20 mouse cellular contexts compared by ENCODE assay signal in genomic region chr4:29074851-29075250, GRCm38 (mm10).
"Had no signal": no experiment of that assay in that cellular context is flagged by ENCODE, and none has a peak within 500 bp of the region (broad histone marks: within the 10 kb centered on the region; RNA-seq: fewer than 3 reads in every experiment).

No protein-coding gene starts in this region.

- H3K36me3 ChIP-seq: lung, embryonic 15.5 days; midbrain, embryonic 10.5 days; midbrain, embryonic 12.5 days; neural tube, embryonic 13.5 days; neural tube, embryonic 15.5 days had no signal

- H3K4me1 ChIP-seq: lung, embryonic 15.5 days; midbrain, embryonic 10.5 days; midbrain, embryonic 12.5 days; neural tube, embryonic 13.5 days; neural tube, embryonic 15.5 days had no signal

- ATAC-seq: lung, postnatal 0 days; midbrain, embryonic 16.5 days had no signal

- H3K27me3 ChIP-seq: lung, embryonic 15.5 days; midbrain, embryonic 12.5 days; neural tube, embryonic 13.5 days; neural tube, embryonic 15.5 days had no signal

- H3K9ac ChIP-seq: lung, embryonic 15.5 days; midbrain, embryonic 12.5 days; neural tube, embryonic 13.5 days; neural tube, embryonic 15.5 days had no signal

- H3K4me2 ChIP-seq: lung, embryonic 15.5 days; midbrain, embryonic 12.5 days; neural tube, embryonic 13.5 days; neural tube, embryonic 15.5 days had no signal

- DNase-seq: lung, adult 2 months; lung, postnatal 14 days; lung, postnatal 4 days; midbrain, embryonic 14.5 days; retina, postnatal 1 day; right cerebral cortex, adult 18-20 months; right cerebral cortex, postnatal 25 days; right cerebral cortex, postnatal 4 days; spleen, adult 18-20 months; thymus, adult 18-20 months; thymus, postnatal 14 days; thymus, postnatal 36 days had no signal

- H3K4me3 ChIP-seq: lung, embryonic 15.5 days; midbrain, embryonic 10.5 days; midbrain, embryonic 12.5 days; myocyte; neural tube, embryonic 13.5 days; neural tube, embryonic 15.5 days had no signal

- H3K9me3 ChIP-seq: lung, embryonic 15.5 days; midbrain, embryonic 10.5 days; midbrain, embryonic 12.5 days; neural tube, embryonic 13.5 days; neural tube, embryonic 15.5 days had no signal

- H3K27ac ChIP-seq: lung, embryonic 15.5 days; midbrain, embryonic 10.5 days; midbrain, embryonic 12.5 days; neural tube, embryonic 13.5 days; neural tube, embryonic 15.5 days had no signal
